Mouse (Mus musculus) cerebellum, postnatal 10 days (tissue): ENCODE results near the gene Itga4.

Experiments
- DNase-seq, 2 experiments: peaks; one replicate each; pipeline ENCODE4 v3.0.0; 2021; ENCODE audit warnings: mixed read lengths in 2 of 2

Gene Itga4

GRCm38 (mm10) chr2:79357835-79358234 is 102.6 kb downstream of the Itga4 start:
- no peak for DNase-seq

- peak in 1 of 2 experiments; percentile 40 for DNase-seq
Observed at GRCm38 (mm10) chr2:79362029-79362428, 106.8 kb downstream of the Itga4 start.

- DNase-seq: no peak
Observed at GRCm38 (mm10) chr2:79363920-79364319, 108.7 kb downstream of the Itga4 start.

- peak; percentile 63 to 66 for DNase-seq
Observed at GRCm38 (mm10) chr2:79367451-79368450, 112.5 kb downstream of the Itga4 start.

GRCm38 (mm10) chr2:79368661-79369060 is 113.4 kb downstream of the Itga4 start:
- DNase-seq: no peak

GRCm38 (mm10) chr2:79369061-79369524 is 113.9 kb downstream of the Itga4 start:
- DNase-seq: no peak

- DNase-seq: no peak
Observed at GRCm38 (mm10) chr2:79369905-79370304, 114.7 kb downstream of the Itga4 start.

GRCm38 (mm10) chr2:79370711-79371312 is 115.6 kb downstream of the Itga4 start:
- no peak for DNase-seq

GRCm38 (mm10) chr2:79371326-79372153 is 116.3 kb downstream of the Itga4 start:
- no peak for DNase-seq

- DNase-seq: no peak
Observed at GRCm38 (mm10) chr2:79372154-79372467, 116.9 kb downstream of the Itga4 start.

GRCm38 (mm10) chr2:79372486-79373200 is 117.4 kb downstream of the Itga4 start:
- DNase-seq: peak; percentile 89 to 91

- peak; percentile 54 to 65 for DNase-seq
Observed at GRCm38 (mm10) chr2:79378346-79379086, 123.3 kb downstream of the Itga4 start.

GRCm38 (mm10) chr2:79379087-79380041 is 124.1 kb downstream of the Itga4 start:
- DNase-seq: peak in 1 of 2 experiments; percentile 54
